Mouse (Mus musculus) neural tube, embryonic 12.5 days (tissue): ENCODE results near the gene Cux1. TPM values are rescaled to one million over a fixed set of nuclear protein-coding genes. Genes with fewer than 3 reads are reported as not detected.

Experiments used
- ATAC-seq: fragments of 200-750 bp; cut with Nextera tagmentation; 2 replicates; pipeline ENCODE4 v1.8.0; 2017; ENCODE audit warnings: low read depth, mild to moderate bottlenecking, moderate TSS enrichment, moderate library complexity; ENCODE audit not compliant: low FRiP score
- H3K27ac ChIP-seq: fragments of 300-500 bp; sonication (generic); 2 replicates; pipeline ENCODE4 v1.5.1; 2016
- H3K27me3 ChIP-seq: fragments of 300-500 bp; sonication (generic); replicated peaks from 2 replicates; pipeline ENCODE4 v1.6.1; 2016; ENCODE audit warnings: mild to moderate bottlenecking
- H3K36me3 ChIP-seq: fragments of 300-500 bp; sonication (generic); 2 replicates; pipeline ENCODE4 v1.6.1; 2016; ENCODE audit warnings: mild to moderate bottlenecking
- H3K4me1 ChIP-seq: fragments of 300-500 bp; sonication (generic); 2 replicates; pipeline ENCODE4 v1.6.1; 2016
- H3K4me2 ChIP-seq: fragments of 300-500 bp; sonication (generic); replicated peaks from 2 replicates; pipeline ENCODE4 v1.6.1; 2016; ENCODE audit warnings: mild to moderate bottlenecking
- H3K4me3 ChIP-seq: fragments of 300-500 bp; sonication (generic); 2 replicates; pipeline ENCODE4 v1.5.1; 2016
- H3K9ac ChIP-seq: fragments of 300-500 bp; sonication (generic); 2 replicates; pipeline ENCODE4 v1.6.1; 2016; ENCODE audit warnings: mild to moderate bottlenecking
- H3K9me3 ChIP-seq: fragments of 300-500 bp; sonication (generic); 2 replicates; pipeline ENCODE4 v1.6.1; 2016; ENCODE audit warnings: mild to moderate bottlenecking
- WGBS: fragments of 180-500 bp; shearing (Covaris S2); methylation state at CpG from one replicate; pipeline ENCODE4 v1.1.7; 2016; 5-methylcytosine and 5-hydroxymethylcytosine counted together
- polyA plus RNA-seq: library from polyadenylated mRNA; unstranded; fragments of >200 nt; fragmentation: Nextera tagmentation; extraction: Ambion mirVana; gene quantifications from 2 replicates; pipeline ENCODE4 v1.2.1, GENCODE M21; 2016

Cux1 gene
- polyA plus RNA-seq, 1 experiment from 2014 or later: 117 TPM

DNA sequence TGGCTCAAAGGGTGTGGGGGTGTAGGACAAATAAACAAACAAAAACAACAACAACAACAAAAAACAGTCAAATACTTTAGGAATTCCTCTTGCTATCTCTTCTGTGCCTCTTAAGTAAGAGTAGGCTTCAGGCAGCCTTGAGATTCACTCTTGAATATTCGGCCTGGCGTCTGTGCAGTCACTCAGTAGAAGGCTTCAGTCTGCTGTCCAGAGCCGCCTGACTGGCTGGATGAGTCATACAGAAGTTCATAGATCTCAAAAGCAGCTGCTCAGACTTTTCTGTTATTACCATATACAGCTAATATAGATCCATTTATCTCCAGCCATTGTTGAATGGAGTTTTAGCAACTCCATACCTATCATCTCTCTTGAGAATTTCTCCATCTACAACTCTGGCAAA, 145.4 kb downstream of the Cux1 start:
- Histone ChIP-seq H3K27ac (no peak overlapping the region), H3K4me1 (peaks cover 1% of the 10 kb centered on the region; the same call in 1 of the 2 replicates), H3K4me2 (no peak overlapping the region), H3K9ac (no peak overlapping the region), H3K27me3 (no peaks in the 10 kb centered on the region), H3K9me3 (no peaks in the 10 kb centered on the region), H3K4me3 (no peak overlapping the region), H3K36me3 (no peaks in the 10 kb centered on the region)
- 88% methylated on average over 3 of the region's 3 CpGs for WGBS
- no peak for ATAC-seq

DNA sequence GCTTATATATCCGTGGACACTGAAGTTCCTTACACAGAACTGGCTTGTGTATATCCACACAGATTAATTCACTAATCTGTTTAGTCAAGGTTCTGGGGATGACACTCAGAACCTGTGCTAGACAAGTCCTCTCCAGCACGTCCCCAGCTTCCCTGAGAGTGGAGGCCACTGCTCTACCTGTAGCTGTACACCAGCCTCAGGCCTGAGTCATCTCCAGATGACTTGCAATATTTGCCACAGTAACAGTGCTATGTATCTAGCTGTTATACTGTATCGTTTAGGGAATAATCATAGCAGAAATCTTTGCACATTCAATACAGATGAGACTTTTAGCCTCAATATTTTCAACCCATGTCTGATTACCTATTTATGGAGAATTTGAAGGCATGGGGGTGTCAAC, 146.0 kb downstream of the Cux1 start:
- no peaks in the 10 kb centered on the region for H3K4me1 ChIP-seq
- ATAC-seq: no peak
- H3K9ac ChIP-seq: no peak overlapping the region
- no peaks in the 10 kb centered on the region for H3K36me3 ChIP-seq
- H3K27me3 ChIP-seq: no peaks in the 10 kb centered on the region
- no peak overlapping the region for H3K4me2 ChIP-seq
- H3K9me3 ChIP-seq: no peaks in the 10 kb centered on the region
- 89% methylated on average over 3 of the region's 3 CpGs for WGBS
- H3K27ac ChIP-seq: no peak overlapping the region
- H3K4me3 ChIP-seq: no peak overlapping the region

DNA sequence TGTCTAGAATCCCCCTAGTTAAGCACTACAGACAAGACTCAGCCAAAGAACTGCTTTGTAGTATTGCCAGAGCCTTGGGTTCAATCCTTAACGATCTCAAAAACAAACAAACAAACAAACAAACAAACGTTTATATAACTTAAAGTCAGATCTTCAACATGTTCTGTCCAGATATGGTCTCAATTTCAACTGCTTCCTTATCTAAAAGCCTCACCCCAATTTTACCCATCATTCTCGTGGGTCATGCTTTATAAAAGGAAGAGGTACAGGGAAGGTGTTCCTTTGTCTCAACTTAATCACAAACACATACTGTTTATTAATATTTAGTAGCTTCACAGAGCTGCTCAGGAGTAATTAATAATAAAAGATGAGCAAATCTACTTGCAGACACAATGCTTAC, 146.9 kb downstream of the Cux1 start:
- Histone ChIP-seq H3K27ac (no peak overlapping the region), H3K9ac (no peak overlapping the region), H3K4me3 (no peak overlapping the region), H3K9me3 (no peaks in the 10 kb centered on the region), H3K27me3 (no peaks in the 10 kb centered on the region), H3K36me3 (no peaks in the 10 kb centered on the region), H3K4me2 (no peak overlapping the region), H3K4me1 (no peaks in the 10 kb centered on the region)
- ATAC-seq: no peak
- WGBS: 88% methylated on average over 3 of the region's 3 CpGs

DNA sequence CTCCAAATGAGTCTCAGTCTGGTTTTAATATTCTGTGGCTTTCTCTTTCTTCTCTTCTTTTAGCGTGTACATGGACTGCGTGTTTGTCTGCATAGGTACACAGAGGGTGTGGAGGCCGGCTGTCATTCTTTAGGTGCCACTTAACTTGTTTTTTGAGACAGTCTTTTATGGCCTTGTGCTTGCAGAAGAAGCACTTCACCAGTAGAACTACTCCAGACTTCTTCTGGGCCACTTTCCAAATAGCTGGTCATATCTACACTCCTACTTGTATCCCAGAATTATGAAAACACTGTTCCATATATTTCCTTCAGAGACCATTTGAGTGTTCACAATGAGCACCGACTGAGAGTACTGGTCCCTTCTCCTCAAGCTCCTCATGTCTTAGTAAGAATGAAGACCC, 149.4 kb downstream of the Cux1 start:
- H3K9me3 ChIP-seq: no peaks in the 10 kb centered on the region
- ATAC-seq: no peak
- WGBS: 94% methylated on average over 4 of the region's 4 CpGs
- H3K9ac ChIP-seq: no peak overlapping the region
- no peak overlapping the region for H3K4me3 ChIP-seq
- H3K4me1 ChIP-seq: no peaks in the 10 kb centered on the region
- no peaks in the 10 kb centered on the region for H3K27me3 ChIP-seq
- H3K36me3 ChIP-seq: no peaks in the 10 kb centered on the region
- H3K27ac ChIP-seq: no peak overlapping the region
- H3K4me2 ChIP-seq: no peak overlapping the region

DNA sequence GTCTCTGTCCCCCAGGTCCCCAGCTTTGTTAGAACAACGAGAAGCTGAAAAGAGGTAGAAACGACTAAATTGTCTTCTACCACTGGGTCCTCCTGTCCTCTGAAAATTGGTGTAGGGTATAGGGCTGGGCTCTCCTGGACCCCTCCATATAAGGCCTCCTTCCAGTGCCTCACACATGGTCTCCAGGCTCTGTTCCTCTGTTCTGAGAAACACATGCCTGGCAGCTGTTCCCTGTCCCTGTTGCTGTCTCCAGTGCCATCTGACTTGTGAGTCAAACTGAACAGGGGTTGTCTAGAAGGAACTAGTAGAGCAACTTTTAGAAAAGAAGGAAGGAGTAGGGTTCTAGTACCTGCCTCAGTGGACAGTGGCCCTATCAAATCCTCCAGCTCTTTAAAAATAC, 152.8 kb downstream of the Cux1 start:
- ATAC-seq: no peak
- H3K9me3 ChIP-seq: no peaks in the 10 kb centered on the region
- H3K4me2 ChIP-seq: no peak overlapping the region
- H3K27ac ChIP-seq: no peak overlapping the region
- H3K9ac ChIP-seq: no peak overlapping the region
- no peak overlapping the region for H3K4me3 ChIP-seq
- H3K4me1 ChIP-seq: no peaks in the 10 kb centered on the region
- H3K36me3 ChIP-seq: no peaks in the 10 kb centered on the region
- H3K27me3 ChIP-seq: no peaks in the 10 kb centered on the region
- 63% methylated on average over 2 of the region's 2 CpGs for WGBS

DNA sequence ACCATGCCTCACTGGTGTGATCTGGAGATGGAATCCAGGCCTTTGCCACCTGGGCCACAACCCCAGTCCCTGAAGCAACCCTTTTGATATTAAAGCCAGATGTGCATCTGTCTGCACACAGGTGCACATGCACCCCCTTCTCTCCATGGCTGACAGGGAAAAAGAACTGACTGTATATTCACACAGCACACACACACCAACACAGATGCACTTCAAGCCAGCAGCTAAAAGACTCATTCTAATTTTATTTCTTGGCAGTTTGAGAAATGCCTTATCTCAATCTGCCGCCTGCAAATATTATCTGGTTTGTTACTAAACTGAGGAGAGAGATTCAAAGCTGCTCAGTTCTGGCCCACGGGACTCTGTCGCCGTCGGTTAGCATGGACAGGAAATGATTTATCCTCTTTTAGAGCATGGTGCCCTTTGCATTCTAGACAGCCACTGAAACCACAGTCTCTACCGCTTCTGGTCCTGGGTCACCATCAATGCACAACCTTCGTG, 156.6 kb downstream of the Cux1 start:
- H3K4me2 ChIP-seq: no peak overlapping the region
- WGBS: 67% methylated on average over 7 of the region's 7 CpGs
- no peak overlapping the region for H3K4me3 ChIP-seq
- H3K9me3 ChIP-seq: no peaks in the 10 kb centered on the region
- no peak overlapping the region for H3K9ac ChIP-seq
- peaks cover 14% of the 10 kb centered on the region for H3K36me3 ChIP-seq
- H3K4me1 ChIP-seq: no peaks in the 10 kb centered on the region
- no peak for ATAC-seq
- H3K27me3 ChIP-seq: no peaks in the 10 kb centered on the region
- no peak overlapping the region for H3K27ac ChIP-seq

DNA sequence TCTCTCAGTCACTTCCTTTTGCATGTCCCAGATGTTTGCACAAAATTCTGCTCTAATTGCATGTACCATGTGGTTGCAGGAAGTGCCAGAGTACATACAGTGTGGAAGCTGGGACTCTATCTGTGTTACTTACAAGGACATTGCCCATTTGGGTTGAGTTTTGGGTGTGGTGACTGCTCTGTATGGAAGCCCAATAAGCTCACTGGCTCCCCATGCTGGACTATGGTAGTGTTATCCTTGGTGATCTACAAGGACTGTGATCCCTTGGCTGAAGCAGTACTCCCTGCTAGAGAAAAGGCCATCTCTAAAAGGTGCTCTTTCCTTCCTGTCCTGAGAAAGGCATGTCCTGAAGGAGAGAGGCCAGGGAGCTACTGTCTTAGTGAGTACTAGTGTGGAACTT, 160.9 kb downstream of the Cux1 start:
- Histone ChIP-seq H3K27ac (no peak overlapping the region), H3K9ac (no peak overlapping the region), H3K9me3 (no peaks in the 10 kb centered on the region), H3K36me3 (peaks cover 14% of the 10 kb centered on the region), H3K4me3 (no peak overlapping the region), H3K4me1 (peaks cover 13% of the 10 kb centered on the region), H3K4me2 (no peak overlapping the region), H3K27me3 (no peaks in the 10 kb centered on the region)
- no peak for ATAC-seq

DNA sequence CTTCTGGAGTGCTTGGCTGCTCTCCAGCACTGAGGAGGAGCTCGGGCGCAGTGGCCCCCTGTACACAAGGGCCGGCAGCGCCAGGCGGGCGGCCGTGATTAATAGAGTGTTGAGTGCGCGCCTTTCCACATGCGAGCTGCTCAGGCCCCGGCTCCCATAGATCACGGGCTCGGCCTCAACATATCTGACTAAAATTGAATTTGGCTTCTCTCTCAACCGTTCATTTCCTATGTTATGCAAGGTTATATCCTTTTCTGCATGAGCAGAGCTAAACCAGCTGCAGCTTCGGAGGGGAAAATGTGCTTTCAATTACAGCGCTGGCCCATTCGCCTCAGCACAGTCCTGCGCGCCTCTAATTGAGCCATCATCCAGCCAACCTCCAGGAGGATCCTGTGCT, 163.7 kb downstream of the Cux1 start:
- H3K4me1 ChIP-seq: peaks cover 13% of the 10 kb centered on the region
- WGBS: 47% methylated on average over 19 of the region's 19 CpGs
- peak overlapping the region; percentile 36 for H3K4me2 ChIP-seq

DNA sequence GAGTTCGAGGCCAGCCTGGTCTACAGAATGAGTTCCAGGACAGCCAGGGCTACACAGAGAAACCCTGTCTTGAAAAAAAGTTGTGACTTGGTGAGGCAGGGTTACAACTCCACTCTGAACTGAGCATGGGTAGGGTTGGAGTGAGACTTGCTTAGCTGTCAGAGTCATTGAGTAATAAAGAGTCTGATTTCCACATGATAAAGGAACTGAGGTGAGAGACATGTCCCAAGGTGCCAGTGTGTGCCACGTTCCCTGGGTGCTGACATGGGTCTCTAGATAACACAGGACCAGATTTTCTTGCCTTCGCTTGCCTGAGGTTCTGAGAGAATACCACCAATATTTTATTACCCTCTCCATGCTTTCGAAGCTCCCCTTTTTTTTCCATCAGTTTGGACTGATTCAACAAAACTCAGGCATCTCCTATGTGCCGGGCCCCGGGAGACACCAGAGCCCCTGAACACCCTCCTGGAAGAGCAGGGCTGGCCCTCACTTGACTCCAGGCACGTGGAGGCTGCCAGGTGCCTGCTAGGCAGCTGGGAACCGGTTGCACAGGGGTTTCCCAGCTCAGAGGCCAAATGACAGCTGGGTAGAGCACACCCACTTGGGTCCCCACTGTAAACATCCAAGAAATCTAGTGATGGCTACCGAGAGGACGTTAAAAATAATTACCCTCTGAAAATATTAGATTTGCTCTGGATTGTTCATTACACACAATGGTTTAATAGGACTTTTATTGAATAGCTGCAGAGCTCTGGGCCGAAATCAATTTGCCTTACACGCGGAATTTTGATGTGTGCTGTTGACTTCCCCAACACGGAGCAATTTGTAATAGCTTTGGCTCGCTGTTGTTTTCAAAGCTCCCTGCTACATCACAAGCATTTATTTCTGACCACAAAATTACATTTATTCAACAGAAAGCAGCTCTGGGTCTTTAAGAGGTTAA, 164.4 kb downstream of the Cux1 start:
- H3K9me3 ChIP-seq: no peaks in the 10 kb centered on the region
- no peak overlapping the region for H3K9ac ChIP-seq
- H3K27ac ChIP-seq: no peak overlapping the region
- WGBS: 76% methylated on average over 15 of the region's 15 CpGs
- peaks cover 8% of the 10 kb centered on the region for H3K36me3 ChIP-seq
- H3K4me2 ChIP-seq: peak overlapping the region; percentile 36
- no peak for ATAC-seq
- H3K4me1 ChIP-seq: peaks cover 13% of the 10 kb centered on the region
- no peaks in the 10 kb centered on the region for H3K27me3 ChIP-seq
- no peak overlapping the region for H3K4me3 ChIP-seq

More for the DNA sequence above, 163.7 kb downstream of the Cux1 start:
- peak; percentile 66; the same call in 1 of the 2 replicates for ATAC-seq
- H3K9ac ChIP-seq: no peak overlapping the region
- no peak overlapping the region for H3K4me3 ChIP-seq
- H3K36me3 ChIP-seq: peaks cover 14% of the 10 kb centered on the region
- no peaks in the 10 kb centered on the region for H3K9me3 ChIP-seq
- H3K27ac ChIP-seq: no peak overlapping the region
- no peaks in the 10 kb centered on the region for H3K27me3 ChIP-seq

DNA sequence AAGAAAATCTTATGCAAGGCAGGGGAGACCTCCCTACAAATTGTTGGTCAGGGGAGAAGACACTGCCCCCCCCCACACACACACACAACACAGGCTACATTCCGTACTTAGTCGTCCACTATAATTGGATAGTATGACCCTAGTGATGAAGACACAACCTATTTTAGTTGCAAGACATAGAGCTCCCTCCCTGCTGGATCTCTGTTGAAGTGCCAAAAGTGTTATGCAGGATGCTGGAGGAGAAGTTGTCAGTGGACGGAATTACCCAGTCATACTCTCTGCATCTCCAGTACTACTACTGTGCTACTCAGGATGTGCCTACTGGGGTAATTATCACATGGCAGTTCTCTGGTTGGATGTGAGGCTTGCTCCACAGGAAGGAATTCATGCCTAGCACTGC, 168.6 kb downstream of the Cux1 start:
- no peaks in the 10 kb centered on the region for H3K9me3 ChIP-seq
- H3K4me3 ChIP-seq: no peak overlapping the region
- WGBS: 92% methylated on average over 3 of the region's 3 CpGs
- no peak overlapping the region for H3K27ac ChIP-seq
- H3K36me3 ChIP-seq: no peaks in the 10 kb centered on the region
- peaks cover 10% of the 10 kb centered on the region for H3K4me1 ChIP-seq
- H3K4me2 ChIP-seq: no peak overlapping the region
- no peak for ATAC-seq
- H3K27me3 ChIP-seq: no peaks in the 10 kb centered on the region
- H3K9ac ChIP-seq: no peak overlapping the region

DNA sequence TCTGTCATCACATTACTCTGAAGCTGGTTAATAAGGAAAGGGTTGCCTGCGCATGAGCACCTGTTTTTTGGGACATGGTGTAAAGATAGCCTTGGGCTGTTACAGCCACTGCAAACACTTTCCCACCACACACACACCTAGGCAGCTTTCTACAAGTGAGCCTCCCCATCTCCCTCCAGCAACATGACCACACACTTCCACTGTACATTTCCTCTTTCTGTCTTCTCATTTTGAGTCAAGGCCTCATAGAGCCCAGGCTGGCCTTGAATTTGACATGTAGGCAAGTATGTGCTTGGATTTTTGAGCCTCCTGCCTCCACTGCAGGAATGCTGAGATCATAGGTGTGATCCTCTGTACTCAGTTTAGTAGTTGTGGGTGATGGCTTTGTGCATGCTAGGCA, 170.6 kb downstream of the Cux1 start:
- Histone ChIP-seq H3K27me3 (no peaks in the 10 kb centered on the region), H3K4me3 (no peak overlapping the region), H3K36me3 (no peaks in the 10 kb centered on the region), H3K9me3 (no peaks in the 10 kb centered on the region), H3K9ac (no peak overlapping the region), H3K4me2 (no peak overlapping the region), H3K4me1 (no peaks in the 10 kb centered on the region; the same call in 1 of the 2 replicates), H3K27ac (no peak overlapping the region)
- WGBS: 96% methylated on average over 1 of the region's 1 CpGs
- ATAC-seq: no peak

DNA sequence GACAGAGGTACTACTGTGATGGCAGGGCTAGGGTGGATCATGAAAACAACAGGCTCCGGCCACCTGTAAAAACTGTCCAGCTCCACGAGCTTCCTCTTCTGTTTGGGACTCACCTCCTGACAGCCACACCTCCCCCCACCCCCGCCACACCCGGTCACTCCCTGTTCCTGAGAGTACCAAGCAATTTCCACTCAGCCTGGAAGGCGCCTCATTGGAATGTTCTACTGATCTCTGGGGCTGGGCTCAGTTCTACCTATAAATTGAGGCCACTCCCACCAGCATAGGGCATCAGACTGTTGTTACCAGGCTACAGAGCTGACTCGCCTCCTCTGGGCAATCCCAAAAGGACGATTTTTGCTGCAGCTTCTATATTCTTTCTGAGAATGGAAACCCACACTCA, 171.0 kb downstream of the Cux1 start:
- WGBS: 76% methylated on average over 7 of the region's 7 CpGs
- no peak for ATAC-seq
- H3K4me2 ChIP-seq: no peak overlapping the region
- no peak overlapping the region for H3K9ac ChIP-seq
- H3K9me3 ChIP-seq: no peaks in the 10 kb centered on the region
- H3K27ac ChIP-seq: no peak overlapping the region
- H3K4me1 ChIP-seq: no peaks in the 10 kb centered on the region; the same call in 1 of the 2 replicates
- H3K27me3 ChIP-seq: no peaks in the 10 kb centered on the region
- H3K36me3 ChIP-seq: no peaks in the 10 kb centered on the region
- H3K4me3 ChIP-seq: no peak overlapping the region
